Mouse (Mus musculus) kidney, postnatal 10 days (tissue): ENCODE measurements around the gene Timm9.

Source experiments
- DNase-seq: peaks from one replicate; pipeline ENCODE4 v3.0.0; 2021; ENCODE audit warnings: mixed read lengths

The Timm9 gene

GRCm38 (mm10) chr12:71086331-71086730 is 50.2 kb downstream of the Timm9 start:
- no peak for DNase-seq
